Mouse (Mus musculus): ENCODE data around the gene Slc24a3.

- TF ChIP-seq CTCF (IDR thresholded peaks at IDR 0.05; ENCODE audit: low read depth, low read length) (no peak), POLR2A (IDR thresholded peaks at IDR 0.05; ENCODE audit: extremely low read depth, insufficient read depth, low read length) (no peak)
Measured at GRCm38 (mm10) chr2:145597866-145598265, 430.3 kb downstream of the Slc24a3 start.

All from liver, adult 2 months (tissue).